Mouse (Mus musculus) skeletal muscle tissue, adult 2 months (tissue): Measurements from ENCODE around the gene Vmn1r85.

Experiments used
- DNase-seq: peaks from one replicate; pipeline ENCODE4 v3.0.0-alpha.2; 2012; ENCODE audit warnings: low read depth, low spot score

Gene Vmn1r85

DNA sequence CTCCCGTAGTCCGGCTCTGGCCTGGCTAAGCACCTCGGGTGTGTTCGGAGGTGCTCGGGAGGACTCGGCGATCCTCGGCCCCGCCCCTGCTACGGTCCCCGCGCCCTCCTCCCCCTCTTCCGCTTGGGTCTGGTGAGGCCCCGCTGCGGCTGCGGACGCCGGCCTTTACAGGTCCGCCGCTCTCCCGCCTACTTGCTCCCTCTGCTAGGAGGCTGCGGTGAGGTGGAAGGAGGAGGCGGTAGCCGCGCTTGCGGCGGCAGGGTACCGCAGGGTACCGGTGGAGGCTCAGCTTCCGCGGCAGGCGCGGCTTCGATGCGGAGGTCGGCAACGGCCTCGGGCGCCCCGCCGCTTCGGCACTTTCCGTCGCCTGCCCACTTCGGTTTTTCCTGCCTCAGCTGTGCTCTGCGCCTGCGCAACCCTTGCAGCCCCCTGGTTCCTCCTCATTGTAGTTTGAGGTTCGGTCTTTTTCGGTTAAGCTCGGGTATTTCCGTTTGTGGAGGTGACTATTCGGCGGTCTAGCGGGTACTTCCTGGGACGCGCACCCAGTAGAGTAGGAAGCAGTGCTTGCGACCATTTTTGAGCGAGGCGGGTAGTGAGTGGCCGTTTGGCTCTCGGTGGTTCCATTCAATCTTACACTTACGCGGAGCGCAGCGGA lies 56.9 kb downstream of the Vmn1r85 start, which contains the start of gene Ube2m:
TSS of gene Ube2m (minus strand) at position 375 of the 655 bp plus-strand sequence.
- DNase-seq: peak; percentile 95

GRCm38 (mm10) chr7:13037366-13037765 lies 57.6 kb downstream of the Vmn1r85 start:
- no peak for DNase-seq

GRCm38 (mm10) chr7:13036806-13037205 lies 58.2 kb downstream of the Vmn1r85 start:
- DNase-seq: no peak

DNA sequence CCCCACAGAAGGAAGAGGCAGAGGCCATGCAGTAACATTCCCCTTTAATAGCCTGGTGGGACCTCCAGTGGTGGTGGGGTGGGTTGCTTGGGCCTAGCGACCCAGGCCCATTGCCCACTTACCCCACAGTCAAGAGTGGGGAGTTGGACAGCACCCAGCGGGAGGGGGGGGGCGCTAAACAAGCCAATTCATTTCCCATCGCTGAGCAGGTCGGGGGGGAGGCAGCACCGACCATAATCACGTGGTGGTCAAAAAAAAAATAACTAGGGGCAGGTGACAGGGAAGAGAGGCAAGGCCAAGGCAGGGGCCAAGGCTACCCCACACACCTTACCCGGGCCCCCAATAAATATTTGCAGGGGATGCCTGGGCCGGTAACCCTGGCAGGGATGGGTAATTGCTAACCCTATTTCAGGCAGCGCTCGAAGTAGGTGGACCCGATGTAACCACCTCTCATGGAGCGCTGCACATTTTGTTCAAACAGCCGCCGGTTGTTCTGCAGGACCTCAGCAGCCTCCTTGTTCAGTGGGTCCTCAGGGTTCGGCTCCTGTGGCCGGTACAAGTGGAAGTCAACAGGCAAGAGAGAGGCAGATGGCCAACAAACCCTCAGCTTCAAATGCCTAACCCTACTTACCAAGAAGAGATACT lies 59.6 kb downstream of the Vmn1r85 start:
- DNase-seq: no peak

GRCm38 (mm10) chr7:13034148-13034977 lies 60.6 kb downstream of the Vmn1r85 start, which contains the start of gene Chmp2a:
Gene Chmp2a, minus strand, starts transcription at chr7:13034807.
- peak; percentile 96 for DNase-seq

GRCm38 (mm10) chr7:13033451-13034147 lies 61.4 kb downstream of the Vmn1r85 start:
- no peak for DNase-seq
